Mouse (Mus musculus) heart, embryonic 15.5 days (tissue): ENCODE data around the gene Cabp4. TPM values are rescaled to one million over a fixed set of nuclear protein-coding genes. Genes with fewer than 3 reads are reported as not detected.

ENCODE experiments used
- ATAC-seq: fragments of 200-750 bp; cut with Nextera tagmentation; replicated peaks from 2 replicates; pipeline ENCODE4 v1.8.0; 2017; ENCODE audit warnings: low read depth, moderate TSS enrichment; ENCODE audit not compliant: insufficient number of reproducible peaks, insufficient read depth, low FRiP score
- H3K27ac ChIP-seq: fragments of 300-500 bp; sonication (generic); 2 replicates; pipeline ENCODE4 v1.5.1; 2015; ENCODE audit warnings: mild to moderate bottlenecking, inconsistent platforms
- H3K27me3 ChIP-seq: fragments of 300-500 bp; sonication (generic); 2 replicates; pipeline ENCODE4 v1.6.1; 2015; ENCODE audit warnings: inconsistent platforms
- H3K36me3 ChIP-seq: fragments of 300-500 bp; sonication (generic); 2 replicates; pipeline ENCODE4 v1.6.1; 2015; ENCODE audit warnings: mild to moderate bottlenecking, inconsistent platforms
- H3K4me1 ChIP-seq: fragments of 300-500 bp; sonication (generic); replicated peaks from 2 replicates; pipeline ENCODE4 v1.6.1; 2015; ENCODE audit warnings: inconsistent platforms
- H3K4me2 ChIP-seq: fragments of 300-500 bp; sonication (generic); 2 replicates; pipeline ENCODE4 v1.6.1; 2015; ENCODE audit warnings: inconsistent platforms, mild to moderate bottlenecking, moderate library complexity
- H3K4me3 ChIP-seq: fragments of 300-500 bp; sonication (generic); 2 replicates; pipeline ENCODE4 v1.5.1; 2015; ENCODE audit warnings: mild to moderate bottlenecking, inconsistent platforms
- H3K9ac ChIP-seq: fragments of 300-500 bp; sonication (generic); 2 replicates; pipeline ENCODE4 v1.6.1; 2015; ENCODE audit warnings: mild to moderate bottlenecking, inconsistent platforms
- H3K9me3 ChIP-seq: fragments of 300-500 bp; sonication (generic); replicated peaks from 2 replicates; pipeline ENCODE4 v1.6.1; 2016; ENCODE audit warnings: inconsistent platforms
- WGBS: fragments of 180-500 bp; shearing (Covaris S2); methylation state at CpG from one replicate; pipeline ENCODE4 v1.1.7; 2015; ENCODE audit warnings: mixed read lengths; 5-methylcytosine and 5-hydroxymethylcytosine counted together
- polyA plus RNA-seq: library from polyadenylated mRNA; unstranded; fragments of >200 nt; fragmentation: Nextera tagmentation; extraction: Ambion mirVana; gene quantifications from 2 replicates; pipeline ENCODE4 v1.2.1, GENCODE M21; 2015

Cabp4 gene
- polyA plus RNA-seq, 1 experiment from 2014 or later, result not detected

- ATAC-seq, result no peak
- H3K27me3 ChIP-seq, result peaks cover 20% of the 10 kb centered on the region
These were observed 39.1 kb downstream of the Cabp4 start for GRCm38 (mm10) chr19:4104675-4105194.

GRCm38 (mm10) chr19:4103792-4104191 lies 40.0 kb downstream of the Cabp4 start:
- Histone ChIP-seq H3K4me2 (no peak overlapping the region), H3K9me3 (no peaks in the 10 kb centered on the region), H3K4me3 (no peak overlapping the region), H3K9ac (no peak overlapping the region), H3K27ac (no peak overlapping the region), H3K27me3 (peaks cover 20% of the 10 kb centered on the region), H3K36me3 (peaks cover 18% of the 10 kb centered on the region; the same call in 1 of the 2 replicates), H3K4me1 (peaks cover 25% of the 10 kb centered on the region)
- WGBS, result 51% methylated on average over 3 of the region's 3 CpGs
- no peak for ATAC-seq

More at GRCm38 (mm10) chr19:4104675-4105194, 39.1 kb downstream of the Cabp4 start:
- H3K9ac ChIP-seq, result no peak overlapping the region
- peaks cover 18% of the 10 kb centered on the region; the same call in 1 of the 2 replicates for H3K36me3 ChIP-seq
- H3K9me3 ChIP-seq, result no peaks in the 10 kb centered on the region
- H3K4me3 ChIP-seq, result no peak overlapping the region
- 84% methylated on average over 16 of the region's 16 CpGs for WGBS
- no peak overlapping the region for H3K4me2 ChIP-seq
- no peak overlapping the region for H3K27ac ChIP-seq
- peaks cover 16% of the 10 kb centered on the region for H3K4me1 ChIP-seq

- Histone ChIP-seq H3K4me3 (no peak overlapping the region), H3K9me3 (no peaks in the 10 kb centered on the region), H3K9ac (no peak overlapping the region), H3K27ac (no peak overlapping the region), H3K4me2 (no peak overlapping the region), H3K36me3 (peaks cover 18% of the 10 kb centered on the region; the same call in 1 of the 2 replicates), H3K4me1 (peaks cover 30% of the 10 kb centered on the region), H3K27me3 (peaks cover 20% of the 10 kb centered on the region)
- 94% methylated on average over 18 of the region's 18 CpGs for WGBS
- ATAC-seq, result no peak
These were observed 40.5 kb downstream of the Cabp4 start for GRCm38 (mm10) chr19:4103294-4103693.

- Histone ChIP-seq H3K27me3 (peaks cover 20% of the 10 kb centered on the region), H3K27ac (no peak overlapping the region), H3K4me2 (no peak overlapping the region), H3K9me3 (no peaks in the 10 kb centered on the region), H3K36me3 (peaks cover 18% of the 10 kb centered on the region; the same call in 1 of the 2 replicates), H3K4me3 (no peak overlapping the region), H3K9ac (no peak overlapping the region), H3K4me1 (peaks cover 37% of the 10 kb centered on the region)
- 95% methylated on average over 12 of the region's 12 CpGs for WGBS
- ATAC-seq, result no peak
These were observed 41.2 kb downstream of the Cabp4 start for GRCm38 (mm10) chr19:4102626-4103025.

GRCm38 (mm10) chr19:4102049-4102448 lies 41.8 kb downstream of the Cabp4 start:
- H3K27me3 ChIP-seq, result peaks cover 20% of the 10 kb centered on the region
- no peak for ATAC-seq
- no peak overlapping the region for H3K4me3 ChIP-seq
- H3K9ac ChIP-seq, result no peak overlapping the region
- H3K27ac ChIP-seq, result no peak overlapping the region
- no peaks in the 10 kb centered on the region for H3K9me3 ChIP-seq
- H3K4me2 ChIP-seq, result no peak overlapping the region
- WGBS, result 84% methylated on average over 2 of the region's 2 CpGs
- peaks cover 38% of the 10 kb centered on the region for H3K4me1 ChIP-seq
- peaks cover 18% of the 10 kb centered on the region; the same call in 1 of the 2 replicates for H3K36me3 ChIP-seq

- Histone ChIP-seq H3K9ac (no peak overlapping the region), H3K9me3 (no peaks in the 10 kb centered on the region), H3K4me1 (peaks cover 38% of the 10 kb centered on the region), H3K4me2 (peak overlapping the region; percentile 85; the same call in 1 of the 2 replicates), H3K36me3 (peaks cover 18% of the 10 kb centered on the region; the same call in 1 of the 2 replicates), H3K27me3 (peaks cover 20% of the 10 kb centered on the region), H3K27ac (no peak overlapping the region), H3K4me3 (peak overlapping the region; percentile 66; the same call in 1 of the 2 replicates)
- ATAC-seq, result no peak
- 71% methylated on average over 6 of the region's 6 CpGs for WGBS
These were observed 42.4 kb downstream of the Cabp4 start for GRCm38 (mm10) chr19:4101466-4101865.

GRCm38 (mm10) chr19:4100718-4101261 lies 43.0 kb downstream of the Cabp4 start:
- Histone ChIP-seq H3K9ac (peak overlapping the region; percentile 67), H3K9me3 (no peaks in the 10 kb centered on the region), H3K27me3 (peaks cover 20% of the 10 kb centered on the region), H3K4me2 (peak overlapping the region; percentile 85), H3K36me3 (peaks cover 18% of the 10 kb centered on the region; the same call in 1 of the 2 replicates), H3K4me3 (peak overlapping the region; percentile 66), H3K27ac (no peak overlapping the region), H3K4me1 (peaks cover 41% of the 10 kb centered on the region)
- no peak for ATAC-seq
- WGBS, result 1% methylated on average over 51 of the region's 52 CpGs

- Histone ChIP-seq H3K4me3 (peak within 1 kb of the TSS; percentile 66), H3K9ac (peak within 1 kb of the TSS; percentile 67), H3K27me3 (peaks cover 20% of the 10 kb centered on the region), H3K9me3 (no peaks in the 10 kb centered on the region), H3K36me3 (peaks cover 13% of the 10 kb centered on the region; the same call in 1 of the 2 replicates), H3K4me1 (peaks cover 41% of the 10 kb centered on the region), H3K27ac (peak within 1 kb of the TSS; percentile 71), H3K4me2 (peak within 1 kb of the TSS; percentile 85)
- under 1% methylated on average over 53 of the region's 53 CpGs for WGBS
- peak; percentile 7; the same call in 1 of the 2 replicates for ATAC-seq
These were observed 43.8 kb downstream of the Cabp4 start, which contains the start of gene Pitpnm1 for GRCm38 (mm10) chr19:4099837-4100717. TSS of gene Pitpnm1 (plus strand) at chr19:4099998.

GRCm38 (mm10) chr19:4099056-4099455 lies 44.8 kb downstream of the Cabp4 start:
- peaks cover 20% of the 10 kb centered on the region for H3K27me3 ChIP-seq
- H3K4me1 ChIP-seq, result peaks cover 41% of the 10 kb centered on the region
- H3K9me3 ChIP-seq, result no peaks in the 10 kb centered on the region
- H3K9ac ChIP-seq, result peak overlapping the region; percentile 67
- peak overlapping the region; percentile 85 for H3K4me2 ChIP-seq
- WGBS, result 13% methylated on average over 9 of the region's 9 CpGs
- H3K27ac ChIP-seq, result peak overlapping the region; percentile 71
- no peak for ATAC-seq
- peak overlapping the region; percentile 66 for H3K4me3 ChIP-seq
- H3K36me3 ChIP-seq, result peaks cover 7% of the 10 kb centered on the region; the same call in 1 of the 2 replicates

GRCm38 (mm10) chr19:4098426-4098825 lies 45.4 kb downstream of the Cabp4 start:
- Histone ChIP-seq H3K9me3 (no peaks in the 10 kb centered on the region), H3K4me3 (peak overlapping the region; percentile 66; the same call in 1 of the 2 replicates), H3K9ac (no peak overlapping the region), H3K27me3 (peaks cover 20% of the 10 kb centered on the region), H3K36me3 (peaks cover 7% of the 10 kb centered on the region; the same call in 1 of the 2 replicates), H3K4me1 (peaks cover 44% of the 10 kb centered on the region), H3K27ac (no peak overlapping the region), H3K4me2 (peak overlapping the region; percentile 79; the same call in 1 of the 2 replicates)
- WGBS, result 86% methylated on average over 13 of the region's 13 CpGs
- no peak for ATAC-seq

GRCm38 (mm10) chr19:4097441-4097825 lies 46.4 kb downstream of the Cabp4 start:
- H3K4me1 ChIP-seq, result peaks cover 44% of the 10 kb centered on the region
- peak overlapping the region; percentile 79 for H3K4me2 ChIP-seq
- 2% methylated on average over 21 of the region's 21 CpGs for WGBS
- H3K27me3 ChIP-seq, result peaks cover 16% of the 10 kb centered on the region
- H3K27ac ChIP-seq, result peak overlapping the region; percentile 81
- H3K4me3 ChIP-seq, result peak overlapping the region; percentile 66
- no peaks in the 10 kb centered on the region for H3K9me3 ChIP-seq
- no peak; the same call in 1 of the 2 replicates for ATAC-seq
- no peaks in the 10 kb centered on the region for H3K36me3 ChIP-seq
- peak overlapping the region; percentile 58 for H3K9ac ChIP-seq
